Mouse (Mus musculus) E14TG2a.4 (cell line): Measurements from ENCODE around the gene Tmem256.

Experiments
- H3K27me3 ChIP-seq: 2 replicates; pipeline ENCODE4 v1.6.1; 2014; ENCODE audit warnings: low read length, control low read depth; ENCODE audit not compliant: insufficient read depth
- H3K36me3 ChIP-seq: 2 replicates; pipeline ENCODE4 v1.6.1; 2014; ENCODE audit warnings: low read length, control low read depth; ENCODE audit not compliant: insufficient read depth
- H3K4me1 ChIP-seq: replicated peaks from 2 replicates; pipeline ENCODE4 v1.6.1; 2014; ENCODE audit warnings: low read depth, low read length, control low read depth
- H3K4me3 ChIP-seq: replicated peaks from 2 replicates; pipeline ENCODE4 v1.5.1; 2014; ENCODE audit warnings: mild to moderate bottlenecking, low read length
- H3K9me3 ChIP-seq: 2 replicates; pipeline ENCODE4 v1.6.1; 2014; ENCODE audit warnings: low read length, control low read depth
- CTCF ChIP-seq: conservative IDR thresholded peaks from 2 replicates; pipeline ENCODE4 v1.5.1; 2014; ENCODE audit warnings: low read length
- NANOG ChIP-seq: IDR thresholded peaks from 2 replicates; pipeline ENCODE4 v1.6.1; 2014; ENCODE audit warnings: borderline replicate concordance, low read length, mixed read lengths
- POU5F1 ChIP-seq: IDR thresholded peaks from 2 replicates; pipeline ENCODE4 v1.6.1; 2014; ENCODE audit warnings: low read length, borderline replicate concordance

Tmem256 gene

GRCm38 (mm10) chr11:69881787-69882670 lies 43.7 kb downstream of the Tmem256 start:
- Histone ChIP-seq H3K27me3 (peaks cover 40% of the 10 kb centered on the region), H3K9me3 (no peaks in the 10 kb centered on the region), H3K36me3 (peaks cover 23% of the 10 kb centered on the region), H3K4me1 (peaks cover 68% of the 10 kb centered on the region), H3K4me3 (peak overlapping the region; percentile 77)
- TF ChIP-seq CTCF: no peak
- no peak for TF ChIP-seq POU5F1
- no peak for TF ChIP-seq NANOG

GRCm38 (mm10) chr11:69883066-69883465 lies 44.8 kb downstream of the Tmem256 start:
- Histone ChIP-seq H3K4me3 (no peak overlapping the region), H3K27me3 (peaks cover 40% of the 10 kb centered on the region), H3K36me3 (peaks cover 27% of the 10 kb centered on the region), H3K9me3 (no peaks in the 10 kb centered on the region), H3K4me1 (peaks cover 62% of the 10 kb centered on the region)
- no peak for TF ChIP-seq POU5F1
- peak; percentile 84 for TF ChIP-seq CTCF
- TF ChIP-seq NANOG: no peak

DNA sequence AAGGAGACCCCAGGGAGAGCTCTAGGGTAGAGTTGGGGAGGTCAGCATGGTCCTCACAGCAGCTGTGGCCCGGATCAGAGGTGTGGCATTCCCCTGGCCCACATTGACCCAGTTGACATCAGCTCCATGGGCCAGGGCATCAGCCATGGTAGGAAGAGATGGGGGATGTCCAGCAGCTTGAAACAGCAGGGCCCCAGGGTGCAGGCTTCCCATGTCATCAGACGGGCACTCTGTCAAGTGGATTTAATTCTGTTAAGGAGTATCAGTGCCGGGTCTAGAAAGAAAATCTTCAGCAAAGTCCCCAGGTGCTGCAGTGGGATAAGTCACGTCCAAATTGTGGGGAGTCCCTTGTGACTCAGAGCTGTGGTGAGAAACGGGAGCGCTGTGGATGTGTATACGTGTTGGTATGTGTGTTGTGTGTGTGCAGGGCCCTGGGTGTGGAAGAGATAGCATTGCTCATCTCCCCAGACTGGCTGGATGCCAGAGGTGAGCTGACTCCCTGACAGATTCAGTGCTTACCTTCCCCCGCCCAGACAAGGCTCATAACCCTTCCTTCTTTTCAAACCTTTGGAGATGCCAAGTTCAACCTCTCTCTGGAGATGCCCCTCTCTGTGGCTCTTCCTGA lies 45.3 kb downstream of the Tmem256 start:
- no peak overlapping the region for H3K4me3 ChIP-seq
- TF ChIP-seq NANOG (no peak), POU5F1 (no peak), CTCF (no peak)

GRCm38 (mm10) chr11:69884240-69884639 lies 45.9 kb downstream of the Tmem256 start:
- H3K9me3 ChIP-seq: no peaks in the 10 kb centered on the region
- TF ChIP-seq NANOG: no peak
- TF ChIP-seq CTCF: no peak
- TF ChIP-seq POU5F1: no peak
- H3K4me1 ChIP-seq: peaks cover 51% of the 10 kb centered on the region
- no peak overlapping the region for H3K4me3 ChIP-seq
- H3K27me3 ChIP-seq: peaks cover 33% of the 10 kb centered on the region
- H3K36me3 ChIP-seq: peaks cover 32% of the 10 kb centered on the region

More for the DNA sequence above, 45.3 kb downstream of the Tmem256 start:
- no peaks in the 10 kb centered on the region for H3K9me3 ChIP-seq
- peaks cover 57% of the 10 kb centered on the region for H3K4me1 ChIP-seq
- H3K36me3 ChIP-seq: peaks cover 29% of the 10 kb centered on the region
- H3K27me3 ChIP-seq: peaks cover 39% of the 10 kb centered on the region

GRCm38 (mm10) chr11:69884663-69885062 lies 46.3 kb downstream of the Tmem256 start:
- H3K27me3 ChIP-seq: peaks cover 29% of the 10 kb centered on the region
- no peak overlapping the region for H3K4me3 ChIP-seq
- peaks cover 50% of the 10 kb centered on the region for H3K4me1 ChIP-seq
- no peaks in the 10 kb centered on the region for H3K9me3 ChIP-seq
- peaks cover 36% of the 10 kb centered on the region for H3K36me3 ChIP-seq
- TF ChIP-seq CTCF (no peak), NANOG (no peak), POU5F1 (no peak)

GRCm38 (mm10) chr11:69886907-69887635 lies 48.8 kb downstream of the Tmem256 start:
- Histone ChIP-seq H3K4me3 (no peak overlapping the region), H3K27me3 (peaks cover 6% of the 10 kb centered on the region), H3K4me1 (peaks cover 46% of the 10 kb centered on the region), H3K36me3 (peaks cover 36% of the 10 kb centered on the region), H3K9me3 (no peaks in the 10 kb centered on the region)
- TF ChIP-seq CTCF (peak; percentile 34), NANOG (no peak)
